Mouse (Mus musculus) neural tube, embryonic 10.5 days (tissue): ENCODE results near the gene Soga1.

Source experiments
- DNase-seq: peaks from one replicate; pipeline ENCODE4 v3.0.0-alpha.2; 2017; ENCODE audit warnings: low spot score; ENCODE audit errors: extremely low spot score

Soga1 gene

GRCm38 (mm10) chr2:156991470-156992319, 87.4 kb downstream of the Soga1 start, which contains the start of gene Ndrg3:
Gene Ndrg3 (minus strand): TSS chr2:156992056.
- DNase-seq, result peak; percentile 95

DNA sequence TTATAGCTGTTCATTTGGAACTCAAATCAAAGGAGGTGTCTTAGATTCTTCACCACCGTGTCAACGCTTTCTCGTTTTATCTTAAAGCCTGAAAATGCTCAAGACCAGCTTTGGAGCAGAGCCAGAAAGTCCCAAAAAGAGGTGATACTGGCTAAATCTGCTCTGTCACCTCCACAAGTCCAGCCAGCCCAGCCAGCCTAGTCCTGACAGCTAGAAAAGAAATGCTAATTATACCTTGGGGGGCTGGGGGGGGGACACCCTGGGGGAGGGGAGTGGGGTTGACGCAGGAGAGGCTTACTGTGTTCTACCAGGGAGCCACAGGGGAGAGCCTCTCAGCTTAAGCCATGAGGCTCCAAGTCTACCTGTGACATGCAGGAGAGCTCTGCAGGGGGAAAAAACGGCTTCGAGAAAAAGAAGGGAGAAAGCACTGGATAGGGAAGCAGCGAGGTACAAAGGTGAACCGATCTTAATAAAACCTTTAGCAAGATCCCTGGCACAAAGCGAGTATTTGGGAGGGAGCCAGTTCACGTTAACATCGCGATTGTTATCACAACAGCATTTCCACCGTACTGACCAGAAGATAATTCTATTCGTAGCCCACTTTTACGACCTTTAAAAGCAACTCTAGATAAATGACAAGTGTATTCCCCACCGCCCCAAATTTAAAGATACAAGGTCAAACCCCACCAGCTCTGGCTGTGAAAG, 88.2 kb downstream of the Soga1 start:
- no peak for DNase-seq

DNA sequence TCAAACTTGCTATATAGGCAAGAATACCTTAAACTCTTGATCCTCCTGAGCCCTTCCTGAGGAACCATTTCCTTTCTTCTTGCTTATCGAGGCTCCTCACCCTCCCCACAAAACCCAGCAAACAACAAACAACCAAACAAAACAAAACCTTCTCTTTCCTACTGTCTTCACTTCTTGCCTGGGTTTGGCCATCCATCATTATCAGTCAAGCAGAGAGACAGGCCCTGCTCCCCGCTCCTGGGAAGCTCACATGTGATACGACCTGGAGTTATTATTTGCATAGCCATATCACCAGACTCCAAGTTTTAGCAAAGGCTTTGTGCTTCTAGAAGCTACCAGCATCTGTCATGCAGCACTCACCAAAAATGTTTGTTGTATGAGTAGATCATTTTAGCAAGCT, 91.7 kb downstream of the Soga1 start:
- DNase-seq, result no peak

DNA sequence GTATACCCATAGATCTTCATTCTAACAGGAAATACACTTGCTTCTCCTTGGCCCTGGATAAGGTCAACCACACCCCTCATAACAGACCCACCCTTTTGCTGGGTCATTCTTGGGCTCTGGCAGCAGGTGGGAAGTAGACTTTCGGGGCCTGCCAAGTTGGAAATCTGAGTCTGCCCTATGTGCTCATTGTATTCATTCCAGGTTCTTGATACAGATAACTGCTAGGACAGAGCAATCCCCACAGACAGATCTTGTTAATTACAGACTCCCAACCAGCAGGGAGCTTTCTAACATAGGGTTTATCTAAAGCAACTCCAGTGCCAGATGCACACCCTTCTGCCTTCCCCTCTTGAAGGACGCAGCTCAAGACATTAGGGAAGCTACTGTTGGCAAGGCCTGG, 96.2 kb downstream of the Soga1 start:
- DNase-seq, result no peak

GRCm38 (mm10) chr2:156981291-156981690, 97.8 kb downstream of the Soga1 start:
- no peak for DNase-seq

- no peak for DNase-seq
Measured at GRCm38 (mm10) chr2:156980059-156980458, 99.0 kb downstream of the Soga1 start.

DNA sequence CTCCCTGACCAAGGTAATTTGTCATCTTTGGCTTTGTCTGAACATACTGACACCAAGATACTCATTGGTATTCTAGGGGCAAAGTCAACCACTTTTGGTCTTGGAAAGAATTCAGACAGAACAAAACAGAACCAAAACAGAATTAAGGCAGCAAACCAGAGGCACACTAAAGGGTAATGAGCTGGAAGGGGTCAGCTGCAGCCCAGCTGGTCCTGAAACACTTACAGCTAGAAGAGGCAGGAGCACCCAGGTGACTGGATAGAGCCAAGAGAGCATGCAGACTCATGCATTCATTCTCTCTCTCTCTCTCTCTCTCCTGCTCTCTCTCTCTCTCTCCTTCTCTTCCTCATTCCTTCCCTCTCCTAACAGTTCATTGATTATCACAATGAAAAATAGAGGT, 102.3 kb downstream of the Soga1 start:
- no peak for DNase-seq

DNA sequence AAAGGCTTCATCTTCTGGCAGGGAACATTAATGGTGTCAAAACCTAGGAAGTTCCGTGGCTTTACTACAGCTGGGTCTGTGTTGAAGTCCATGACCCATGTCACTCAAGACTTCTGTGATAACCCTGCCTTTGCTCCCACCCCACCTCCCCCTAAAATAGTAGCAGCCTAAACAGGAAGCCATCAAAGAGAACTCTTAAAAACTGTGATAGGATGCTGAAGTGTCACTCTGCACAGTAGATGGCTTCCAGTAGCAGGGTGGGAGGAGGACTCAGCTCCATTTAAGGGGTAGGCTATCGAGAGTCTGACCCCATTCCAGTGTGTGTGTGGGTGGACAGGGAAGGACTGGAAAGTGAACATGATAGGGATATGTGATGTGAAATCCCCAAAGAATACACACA, 104.1 kb downstream of the Soga1 start:
- no peak for DNase-seq

- no peak for DNase-seq
Measured at GRCm38 (mm10) chr2:156973316-156974100, 105.5 kb downstream of the Soga1 start.

GRCm38 (mm10) chr2:156970253-156970652, 108.8 kb downstream of the Soga1 start:
- DNase-seq, result no peak

DNA sequence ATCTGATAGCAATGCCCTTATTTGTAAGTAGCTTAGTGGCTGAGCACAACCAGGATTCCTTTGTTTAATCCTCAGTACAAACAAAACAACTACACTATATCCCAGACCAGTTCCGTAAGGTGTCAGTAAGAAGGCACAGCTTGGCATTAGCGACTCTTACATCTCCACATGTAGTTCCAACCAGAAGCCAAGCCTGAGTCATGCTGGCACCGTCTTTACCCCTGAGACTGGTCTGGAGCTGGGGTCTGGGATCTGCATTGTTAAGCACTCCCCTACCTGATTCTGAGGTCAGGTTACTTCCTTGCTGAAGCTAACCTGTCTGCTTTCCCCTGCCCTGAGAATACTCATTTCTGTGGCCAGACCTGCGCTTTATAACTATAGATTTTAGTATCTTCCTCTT, 110.6 kb downstream of the Soga1 start:
- DNase-seq, result no peak

DNA sequence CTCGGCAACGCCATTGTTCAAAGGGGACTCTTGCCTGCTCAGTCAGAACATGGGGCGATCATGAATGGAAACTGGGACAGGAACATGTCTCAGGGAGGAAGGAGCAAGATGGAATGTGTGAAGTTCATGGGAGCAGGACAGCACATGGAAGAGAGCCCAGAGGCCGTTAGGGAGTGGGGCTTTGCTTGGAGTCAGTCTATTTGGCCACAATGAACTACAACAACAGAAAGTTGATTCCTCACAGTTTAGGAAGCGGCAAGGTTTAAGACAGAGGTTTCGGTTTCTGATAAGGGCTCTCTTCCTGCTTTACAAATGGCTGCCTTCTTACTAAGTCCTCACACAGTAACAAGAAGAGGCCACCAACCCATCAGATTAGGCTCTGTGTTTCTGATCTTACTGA, 111.7 kb downstream of the Soga1 start:
- DNase-seq, result no peak
